Mouse (Mus musculus): ENCODE results near the gene Tmem63a. TPM values are rescaled to one million over a fixed set of nuclear protein-coding genes. Genes with fewer than 3 reads are reported as not detected.
"Not testable (repeated sequence)": the region's sequence is repeated elsewhere in the genome, so short reads cannot be mapped to it uniquely, and the experiment has no call there.

Gene Tmem63a
- polyA plus RNA-seq, 1 experiment from 2014 or later, result 1.2 TPM

- Histone ChIP-seq H3K4me2 (ENCODE audit: low read length) (no peak overlapping the region), H3K36me3 (ENCODE audit: control insufficient read depth, insufficient read depth, low read length) (no peaks in the 10 kb centered on the region), H3K4me3 (ENCODE audit: low read depth, low read length) (no peak overlapping the region), H3K27ac (ENCODE audit: low read length) (no peak overlapping the region), H3K9ac (ENCODE audit: low read depth, low read length) (no peak overlapping the region), H3K27me3 (ENCODE audit: control insufficient read depth, insufficient read depth, low read depth, low read length) (no peaks in the 10 kb centered on the region), H3K4me1 (ENCODE audit: control insufficient read depth, insufficient read depth, low read length) (no peaks in the 10 kb centered on the region), H3K9me3 (replicated peaks; ENCODE audit: control insufficient read depth, low read length, poor library complexity, severe bottlenecking) (no peaks in the 10 kb centered on the region)
- WGBS, result 57% methylated on average over 3 of the region's 3 CpGs
- no peak for ATAC-seq
These were observed 24.4 kb downstream of the Tmem63a start for GRCm38 (mm10) chr1:180966542-180966941.

- Histone ChIP-seq H3K36me3 (ENCODE audit: control insufficient read depth, insufficient read depth, low read length) (no peaks in the 10 kb centered on the region), H3K4me3 (ENCODE audit: low read depth, low read length) (no peak overlapping the region), H3K9ac (ENCODE audit: low read depth, low read length) (no peak overlapping the region), H3K9me3 (replicated peaks; ENCODE audit: control insufficient read depth, low read length, poor library complexity, severe bottlenecking) (no peaks in the 10 kb centered on the region), H3K4me1 (ENCODE audit: control insufficient read depth, insufficient read depth, low read length) (no peaks in the 10 kb centered on the region), H3K27me3 (ENCODE audit: control insufficient read depth, insufficient read depth, low read depth, low read length) (no peaks in the 10 kb centered on the region), H3K4me2 (ENCODE audit: low read length) (no peak overlapping the region), H3K27ac (ENCODE audit: low read length) (no peak overlapping the region)
- ATAC-seq, result no peak
- WGBS, result 84% methylated on average over 7 of the region's 7 CpGs
These were observed 25.1 kb downstream of the Tmem63a start for GRCm38 (mm10) chr1:180967261-180967660.

- 70% methylated on average over 8 of the region's 11 CpGs for WGBS
These were observed 30.8 kb downstream of the Tmem63a start for GRCm38 (mm10) chr1:180972941-180973340.

GRCm38 (mm10) chr1:180974126-180974746 lies 32.1 kb downstream of the Tmem63a start:
- H3K4me3 ChIP-seq (ENCODE audit: low read depth, low read length), result no peak overlapping the region
- WGBS, result 65% methylated on average over 14 of the region's 14 CpGs
- H3K9ac ChIP-seq (ENCODE audit: low read depth, low read length), result no peak overlapping the region
- H3K36me3 ChIP-seq (ENCODE audit: control insufficient read depth, insufficient read depth, low read length), result no peaks in the 10 kb centered on the region
- H3K4me2 ChIP-seq (ENCODE audit: low read length), result no peak overlapping the region
- H3K27ac ChIP-seq (ENCODE audit: low read length), result no peak overlapping the region
- no peaks in the 10 kb centered on the region for H3K27me3 ChIP-seq (ENCODE audit: control insufficient read depth, insufficient read depth, low read depth, low read length)
- no peaks in the 10 kb centered on the region for H3K9me3 ChIP-seq (replicated peaks; ENCODE audit: control insufficient read depth, low read length, poor library complexity, severe bottlenecking)
- no peak for ATAC-seq
- no peaks in the 10 kb centered on the region for H3K4me1 ChIP-seq (ENCODE audit: control insufficient read depth, insufficient read depth, low read length)

More at GRCm38 (mm10) chr1:180972941-180973340, 30.8 kb downstream of the Tmem63a start:
- Histone ChIP-seq H3K9ac (ENCODE audit: low read depth, low read length) (no peak overlapping the region), H3K9me3 (replicated peaks; ENCODE audit: control insufficient read depth, low read length, poor library complexity, severe bottlenecking) (no peaks in the 10 kb centered on the region), H3K4me3 (ENCODE audit: low read depth, low read length) (no peak overlapping the region), H3K4me2 (ENCODE audit: low read length) (no peak overlapping the region), H3K4me1 (ENCODE audit: control insufficient read depth, insufficient read depth, low read length) (no peaks in the 10 kb centered on the region), H3K36me3 (ENCODE audit: control insufficient read depth, insufficient read depth, low read length) (no peaks in the 10 kb centered on the region), H3K27me3 (ENCODE audit: control insufficient read depth, insufficient read depth, low read depth, low read length) (no peaks in the 10 kb centered on the region), H3K27ac (ENCODE audit: low read length) (no peak overlapping the region)
- ATAC-seq, result no peak

- Histone ChIP-seq H3K4me3 (ENCODE audit: low read depth, low read length) (no peak overlapping the region), H3K27me3 (ENCODE audit: control insufficient read depth, insufficient read depth, low read depth, low read length) (no peaks in the 10 kb centered on the region), H3K4me1 (ENCODE audit: control insufficient read depth, insufficient read depth, low read length) (no peaks in the 10 kb centered on the region), H3K27ac (ENCODE audit: low read length) (no peak overlapping the region), H3K9ac (ENCODE audit: low read depth, low read length) (no peak overlapping the region), H3K4me2 (ENCODE audit: low read length) (no peak overlapping the region), H3K9me3 (replicated peaks; ENCODE audit: control insufficient read depth, low read length, poor library complexity, severe bottlenecking) (no peaks in the 10 kb centered on the region), H3K36me3 (ENCODE audit: control insufficient read depth, insufficient read depth, low read length) (no peaks in the 10 kb centered on the region)
- no peak for ATAC-seq
- 66% methylated on average over 4 of the region's 4 CpGs for WGBS
These were observed 34.1 kb downstream of the Tmem63a start for GRCm38 (mm10) chr1:180976110-180976679.

- Histone ChIP-seq H3K27me3 (ENCODE audit: control insufficient read depth, insufficient read depth, low read depth, low read length) (no peaks in the 10 kb centered on the region), H3K27ac (ENCODE audit: low read length) (no peak overlapping the region), H3K4me1 (ENCODE audit: control insufficient read depth, insufficient read depth, low read length) (no peaks in the 10 kb centered on the region), H3K36me3 (ENCODE audit: control insufficient read depth, insufficient read depth, low read length) (no peaks in the 10 kb centered on the region), H3K9me3 (replicated peaks; ENCODE audit: control insufficient read depth, low read length, poor library complexity, severe bottlenecking) (no peaks in the 10 kb centered on the region), H3K4me2 (ENCODE audit: low read length) (no peak overlapping the region), H3K9ac (ENCODE audit: low read depth, low read length) (no peak overlapping the region), H3K4me3 (ENCODE audit: low read depth, low read length) (no peak overlapping the region)
- 90% methylated on average over 22 of the region's 24 CpGs for WGBS
- no peak for ATAC-seq
These were observed 37.5 kb downstream of the Tmem63a start for GRCm38 (mm10) chr1:180979484-180980251.

GRCm38 (mm10) chr1:180980464-180980863 lies 38.3 kb downstream of the Tmem63a start:
- Histone ChIP-seq H3K9ac (ENCODE audit: low read depth, low read length) (no peak overlapping the region), H3K36me3 (ENCODE audit: control insufficient read depth, insufficient read depth, low read length) (no peaks in the 10 kb centered on the region), H3K9me3 (replicated peaks; ENCODE audit: control insufficient read depth, low read length, poor library complexity, severe bottlenecking) (no peaks in the 10 kb centered on the region), H3K4me2 (ENCODE audit: low read length) (no peak overlapping the region), H3K27me3 (ENCODE audit: control insufficient read depth, insufficient read depth, low read depth, low read length) (no peaks in the 10 kb centered on the region), H3K4me1 (ENCODE audit: control insufficient read depth, insufficient read depth, low read length) (no peaks in the 10 kb centered on the region), H3K4me3 (ENCODE audit: low read depth, low read length) (no peak overlapping the region), H3K27ac (ENCODE audit: low read length) (no peak overlapping the region)
- WGBS, result 65% methylated on average over 2 of the region's 2 CpGs
- ATAC-seq, result no peak

GRCm38 (mm10) chr1:180981298-180982046 lies 39.3 kb downstream of the Tmem63a start:
- not testable (repeated sequence) for H3K36me3 ChIP-seq (ENCODE audit: control insufficient read depth, insufficient read depth, low read length); ATAC-seq

More at GRCm38 (mm10) chr1:180981298-180982046, 39.3 kb downstream of the Tmem63a start:
- WGBS, result 78% methylated on average over 7 of the region's 7 CpGs
- not testable (repeated sequence) for H3K4me2 ChIP-seq (ENCODE audit: low read length); H3K4me3 ChIP-seq (ENCODE audit: low read depth, low read length); H3K9me3 ChIP-seq (replicated peaks; ENCODE audit: control insufficient read depth, low read length, poor library complexity, severe bottlenecking); H3K27ac ChIP-seq (ENCODE audit: low read length); H3K27me3 ChIP-seq (ENCODE audit: control insufficient read depth, insufficient read depth, low read depth, low read length); H3K9ac ChIP-seq (ENCODE audit: low read depth, low read length); H3K4me1 ChIP-seq (ENCODE audit: control insufficient read depth, insufficient read depth, low read length)
